Mouse (Mus musculus) hindbrain, postnatal 0 days (tissue): ENCODE results near the gene Eea1. TPM values are rescaled to one million over a fixed set of nuclear protein-coding genes. Genes with fewer than 3 reads are reported as not detected.
"Not testable (repeated sequence)": the region's sequence is repeated elsewhere in the genome, so short reads cannot be mapped to it uniquely, and the experiment has no call there.

ENCODE experiments used
- ATAC-seq: fragments of 200-750 bp; cut with Nextera tagmentation; 2 replicates; pipeline ENCODE4 v1.8.0; 2017; ENCODE audit warnings: mild to moderate bottlenecking, moderate TSS enrichment, moderate library complexity
- DNase-seq: peaks from one replicate; pipeline ENCODE4 v3.0.0-alpha.2; 2015; ENCODE audit warnings: low spot score
- H3K27ac ChIP-seq: fragments of 300-500 bp; sonication (generic); 2 replicates; pipeline ENCODE4 v1.5.1; 2014; ENCODE audit warnings: mild to moderate bottlenecking
- H3K27me3 ChIP-seq: fragments of 300-500 bp; sonication (generic); 2 replicates; pipeline ENCODE4 v1.6.1; 2014; ENCODE audit warnings: low read length, mixed read lengths; ENCODE audit not compliant: insufficient read depth
- H3K36me3 ChIP-seq: fragments of 300-500 bp; sonication (generic); 2 replicates; pipeline ENCODE4 v1.6.1; 2014; ENCODE audit warnings: low read length, mixed read lengths; ENCODE audit not compliant: insufficient read depth
- H3K4me1 ChIP-seq: fragments of 300-500 bp; sonication (generic); 2 replicates; pipeline ENCODE4 v1.6.1; 2014; ENCODE audit warnings: antibody characterized with exemption, low read length, mixed read lengths; ENCODE audit not compliant: insufficient read depth
- H3K4me2 ChIP-seq: fragments of 300-500 bp; sonication (generic); 2 replicates; pipeline ENCODE4 v1.6.1; 2014; ENCODE audit warnings: low read depth, mild to moderate bottlenecking, low read length, moderate library complexity, mixed read lengths
- H3K4me3 ChIP-seq: fragments of 300-500 bp; sonication (generic); 2 replicates; pipeline ENCODE4 v1.5.1; 2014; ENCODE audit warnings: low read length
- H3K9ac ChIP-seq: fragments of 300-500 bp; sonication (generic); replicated peaks from 2 replicates; pipeline ENCODE4 v1.6.1; 2014; ENCODE audit warnings: mild to moderate bottlenecking, low read length, moderate library complexity, mixed read lengths
- H3K9me3 ChIP-seq: fragments of 300-500 bp; sonication (generic); 2 replicates; pipeline ENCODE4 v1.6.1; 2016; ENCODE audit warnings: low read length, mixed read lengths
- CTCF ChIP-seq: IDR thresholded peaks from 2 replicates; pipeline ENCODE4 v1.5.1; 2016; ENCODE audit warnings: antibody characterized with exemption, control low read depth, low read depth
- WGBS: fragments of 180-500 bp; shearing (Covaris S2); extraction: QIAGEN DNeasy Blood & Tissue Kit; methylation state at CpG from one replicate; pipeline ENCODE4 v1.1.7; 2014; 5-methylcytosine and 5-hydroxymethylcytosine counted together
- polyA plus RNA-seq: library from polyadenylated mRNA; unstranded; fragments of >200 nt; fragmentation: Nextera tagmentation; extraction: Ambion mirVana; gene quantifications from 2 replicates; pipeline ENCODE4 v1.2.1, GENCODE M21; 2015
- total RNA-seq: library from RNA; depleted of rRNA; stranded (reverse); fragments of >200 nt; gene quantifications from 2 replicates; pipeline ENCODE4 v1.2.3, GENCODE M21; 2014

Eea1 gene
- total and polyA plus RNA-seq, 2 experiments from 2014 or later = 12.3 to 27.5 TPM

DNA sequence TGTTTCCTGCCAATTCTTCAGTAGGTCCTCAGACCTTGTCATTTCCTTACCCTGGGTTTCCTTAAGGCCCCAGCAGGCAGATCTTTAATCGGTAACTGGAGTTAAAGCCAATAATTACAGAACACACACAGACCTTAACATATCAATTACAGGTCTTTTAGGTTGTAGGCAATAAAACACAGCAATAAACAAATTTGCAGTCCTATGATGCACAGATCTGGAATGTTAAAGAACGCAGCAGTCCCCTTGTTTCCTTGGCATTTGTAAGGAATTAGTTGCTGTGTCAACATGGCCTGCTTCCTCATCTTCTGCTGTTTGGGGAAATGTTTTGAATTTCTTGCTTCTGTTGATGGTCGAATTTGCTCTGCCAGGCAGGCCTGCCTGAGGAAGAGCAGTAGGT is 21.7 kb upstream of the Eea1 start:
- H3K4me1 ChIP-seq = no peaks in the 10 kb centered on the region
- no peak overlapping the region for H3K4me2 ChIP-seq
- H3K4me3 ChIP-seq = no peak overlapping the region
- 59% methylated on average over 3 of the region's 3 CpGs for WGBS
- H3K9ac ChIP-seq = no peak overlapping the region
- no peak for TF ChIP-seq CTCF
- ATAC-seq = no peak
- no peaks in the 10 kb centered on the region for H3K27me3 ChIP-seq
- no peaks in the 10 kb centered on the region for H3K36me3 ChIP-seq
- H3K9me3 ChIP-seq = no peaks in the 10 kb centered on the region
- H3K27ac ChIP-seq = no peak overlapping the region
- no peak for DNase-seq

DNA sequence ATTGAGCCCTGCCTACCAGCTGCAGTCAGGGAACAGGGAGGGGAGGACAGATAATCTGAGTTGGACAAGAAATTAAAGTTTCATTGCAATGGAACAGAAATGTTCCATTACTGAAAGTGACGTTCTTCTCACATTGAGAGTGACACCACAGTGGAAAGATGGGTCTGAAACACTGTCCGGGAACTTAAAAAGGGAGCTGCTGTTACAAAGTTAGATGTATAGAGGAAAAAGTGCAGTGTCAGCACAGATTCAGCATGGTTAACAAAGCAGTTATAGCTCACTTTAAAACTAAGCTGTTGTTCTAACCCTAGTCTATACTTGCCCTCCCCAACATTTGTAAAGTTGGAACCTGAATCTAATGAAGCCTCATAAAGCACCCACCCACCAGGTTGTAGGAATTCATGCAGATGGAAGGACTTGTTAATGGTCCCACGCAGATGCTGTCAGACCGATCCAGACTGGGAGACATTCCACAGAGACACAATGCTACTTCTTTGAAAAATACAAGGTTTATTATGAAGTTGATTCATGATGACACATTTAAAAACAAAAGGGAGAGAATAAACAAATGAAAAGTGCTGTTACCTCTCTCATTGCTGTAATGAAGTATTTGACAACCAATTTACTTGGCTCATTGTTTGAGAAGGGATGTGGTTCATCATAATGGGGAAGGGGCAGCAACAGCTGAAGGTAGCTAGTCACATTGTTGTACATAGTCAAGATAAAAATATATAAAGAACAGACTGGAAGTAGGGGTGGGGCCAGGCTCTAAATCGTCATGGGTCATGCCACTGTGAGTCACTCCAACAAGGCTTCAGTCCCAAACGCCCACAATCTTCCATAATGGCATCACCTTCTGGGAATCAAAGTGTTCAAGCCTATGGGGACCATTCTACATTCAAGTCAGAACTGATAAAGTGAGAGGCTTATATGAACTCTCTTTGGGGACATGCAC is 16.9 kb upstream of the Eea1 start:
- 86% methylated on average over 6 of the region's 6 CpGs for WGBS
- Histone ChIP-seq H3K27me3 (no peaks in the 10 kb centered on the region), H3K9me3 (no peaks in the 10 kb centered on the region), H3K9ac (no peak overlapping the region), H3K4me1 (no peaks in the 10 kb centered on the region), H3K4me2 (no peak overlapping the region), H3K36me3 (no peaks in the 10 kb centered on the region), H3K27ac (no peak overlapping the region), H3K4me3 (no peak overlapping the region)
- TF ChIP-seq CTCF = no peak
- ATAC-seq = no peak
- DNase-seq = no peak

DNA sequence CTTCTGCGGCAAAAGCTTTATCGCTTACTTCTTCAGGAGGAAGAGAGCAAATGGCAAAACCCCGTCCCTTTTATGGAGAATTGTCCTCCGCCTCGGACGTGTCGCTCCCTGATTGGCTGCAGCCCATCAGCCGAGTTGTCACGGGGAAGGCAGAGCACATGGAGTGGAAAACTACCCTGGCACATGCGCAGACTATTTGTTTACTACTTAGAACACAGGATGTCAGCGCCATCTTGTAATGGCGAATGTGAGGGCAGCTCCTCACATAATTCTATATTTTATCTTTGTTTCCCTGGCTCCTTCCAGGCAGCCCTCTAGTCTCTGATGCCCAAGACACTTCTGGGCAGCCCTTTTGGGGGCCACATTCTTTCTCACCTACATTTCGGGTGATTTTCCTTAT is 6.8 kb upstream of the Eea1 start:
- not testable (repeated sequence) for H3K36me3 ChIP-seq, H3K27me3 ChIP-seq, H3K4me3 ChIP-seq, H3K4me1 ChIP-seq, H3K9ac ChIP-seq, H3K27ac ChIP-seq, H3K9me3 ChIP-seq, ATAC-seq, DNase-seq, H3K4me2 ChIP-seq
- WGBS = 94% methylated on average over 13 of the region's 13 CpGs

DNA sequence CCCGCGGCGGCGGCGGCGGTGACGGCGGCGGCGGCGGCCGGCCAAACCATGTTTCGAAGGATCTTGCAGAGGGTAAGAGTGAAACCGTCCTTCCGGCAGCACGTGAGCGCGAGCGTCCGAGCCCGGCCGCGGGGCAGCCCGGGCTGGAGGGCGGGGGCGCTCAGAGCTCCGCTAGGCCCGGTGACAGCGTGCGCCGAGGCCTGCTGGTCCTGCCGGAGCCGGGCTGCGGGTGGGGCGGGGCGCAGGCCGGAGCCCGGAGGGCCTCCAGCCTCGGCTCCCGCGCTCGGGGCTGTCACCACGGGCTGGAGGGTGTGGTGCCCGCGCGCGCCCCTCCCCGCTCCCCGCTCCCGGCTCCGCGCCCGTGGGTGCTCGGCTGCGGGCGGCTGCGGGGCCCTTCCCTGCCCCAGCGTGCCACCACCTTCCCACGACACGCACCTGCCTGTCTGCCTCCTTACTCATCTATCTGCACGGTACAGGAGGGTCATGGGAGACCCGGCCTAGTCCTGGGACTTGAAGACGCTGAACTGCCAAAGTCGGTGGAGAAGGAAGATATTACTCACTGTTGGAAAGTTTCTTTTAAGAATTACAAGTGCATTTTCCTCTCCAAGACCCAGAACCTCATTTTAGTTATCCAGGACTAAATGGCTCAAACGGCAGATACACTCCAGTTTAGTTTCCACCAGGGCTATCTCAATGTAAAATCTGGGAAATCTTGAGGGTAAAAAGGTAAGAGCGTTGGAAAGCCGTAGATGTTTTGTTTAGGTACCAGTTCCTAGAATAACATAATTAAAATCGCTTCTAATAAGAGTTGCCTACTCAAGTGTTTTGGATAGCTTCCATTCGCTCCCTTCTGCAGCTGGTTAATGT is 684 bp downstream of the Eea1 start:
- Histone ChIP-seq H3K27me3 (no peaks in the 10 kb centered on the region), H3K4me1 (peaks cover 10% of the 10 kb centered on the region; the same call in 1 of the 2 replicates), H3K4me2 (peak overlapping the region; percentile 89), H3K36me3 (no peaks in the 10 kb centered on the region), H3K9ac (peak overlapping the region; percentile 83), H3K9me3 (no peaks in the 10 kb centered on the region), H3K4me3 (peak overlapping the region; percentile 82), H3K27ac (peak overlapping the region; percentile 90)
- 4% methylated on average over 50 of the region's 69 CpGs for WGBS
- no peak for TF ChIP-seq CTCF
- ATAC-seq (no peak; the same call in 1 of the 2 replicates), DNase-seq (peak; percentile 74)

DNA sequence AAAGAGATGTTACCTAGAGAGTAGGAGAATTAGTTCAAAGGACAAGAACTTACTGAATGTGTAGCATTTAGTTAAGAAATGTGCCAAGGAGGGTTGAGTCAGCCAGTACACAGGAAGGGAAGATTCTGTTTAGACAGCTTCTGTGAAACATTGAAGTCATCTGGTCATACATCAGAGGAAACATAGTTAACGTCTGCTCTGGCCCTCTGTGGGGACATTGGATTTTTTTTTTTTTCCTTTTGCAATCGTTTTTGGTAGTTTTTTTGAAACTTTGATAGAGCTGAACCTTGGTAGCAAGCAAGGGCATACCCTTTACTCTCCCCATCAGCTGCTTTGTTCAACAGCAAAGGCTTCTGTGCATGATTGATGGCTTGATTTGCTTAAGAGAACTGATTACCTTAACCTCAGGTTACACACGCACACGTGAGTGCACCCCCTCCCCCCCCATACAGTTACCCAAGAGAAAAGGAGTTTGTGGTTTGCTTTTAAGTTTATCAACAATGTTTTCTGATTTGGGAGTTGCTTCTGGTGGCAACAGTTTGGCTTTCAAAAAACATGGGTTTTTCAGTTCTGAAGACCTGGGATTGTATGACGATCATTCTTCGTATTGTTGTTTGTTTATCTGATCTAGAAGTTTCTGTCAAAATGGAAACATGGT is 1.4 kb downstream of the Eea1 start:
- Histone ChIP-seq H3K9me3 (no peaks in the 10 kb centered on the region), H3K4me2 (peak overlapping the region; percentile 89), H3K4me1 (peaks cover 10% of the 10 kb centered on the region; the same call in 1 of the 2 replicates), H3K27ac (no peak overlapping the region), H3K9ac (no peak overlapping the region; the same call in none of the 2 replicates), H3K4me3 (peak overlapping the region; percentile 82), H3K27me3 (no peaks in the 10 kb centered on the region), H3K36me3 (no peaks in the 10 kb centered on the region)
- DNase-seq (no peak), ATAC-seq (no peak)
- TF ChIP-seq CTCF = no peak
- 53% methylated on average over 6 of the region's 6 CpGs for WGBS

DNA sequence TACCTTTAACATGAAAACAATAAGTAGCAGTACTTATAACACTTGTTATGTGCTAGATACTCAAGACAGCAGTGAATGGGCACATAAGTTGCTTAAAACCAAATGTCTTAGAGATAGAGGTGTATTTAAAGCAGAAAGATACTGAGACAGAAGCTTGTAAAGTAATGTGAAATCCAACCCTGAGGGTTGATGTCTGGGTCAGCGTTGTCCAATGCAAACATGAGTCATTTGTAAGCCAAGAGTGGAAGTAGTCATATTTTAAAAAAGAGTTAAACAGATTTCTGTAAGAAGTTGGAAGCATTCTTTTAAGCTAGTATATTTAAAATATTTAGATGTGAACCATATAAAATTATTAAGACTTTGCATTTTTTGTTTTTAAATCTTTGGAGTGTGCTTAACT is 4.6 kb downstream of the Eea1 start:
- no peaks in the 10 kb centered on the region for H3K36me3 ChIP-seq
- DNase-seq (no peak), ATAC-seq (no peak)
- no peak overlapping the region for H3K27ac ChIP-seq
- peaks cover 10% of the 10 kb centered on the region; the same call in 1 of the 2 replicates for H3K4me1 ChIP-seq
- H3K9me3 ChIP-seq = no peaks in the 10 kb centered on the region
- TF ChIP-seq CTCF = no peak
- H3K4me3 ChIP-seq = no peak overlapping the region
- no peak overlapping the region for H3K4me2 ChIP-seq
- no peaks in the 10 kb centered on the region for H3K27me3 ChIP-seq
- H3K9ac ChIP-seq = no peak overlapping the region
- 96% methylated on average over 1 of the region's 1 CpGs for WGBS
